Mouse (Mus musculus) limb, embryonic 12.5 days (tissue): ENCODE measurements around the gene Slc22a1. TPM values are rescaled to one million over a fixed set of nuclear protein-coding genes. Genes with fewer than 3 reads are reported as not detected.

Experiments used
- ATAC-seq: fragments of 200-750 bp; cut with Nextera tagmentation; 2 replicates; pipeline ENCODE4 v1.8.0; 2017; ENCODE audit warnings: low read depth, moderate TSS enrichment; ENCODE audit not compliant: insufficient number of reproducible peaks, insufficient read depth, low FRiP score, low TSS enrichment
- H3K27ac ChIP-seq: fragments of 300-500 bp; sonication (generic); 2 replicates; pipeline ENCODE4 v1.5.1; 2016; ENCODE audit warnings: mild to moderate bottlenecking, moderate library complexity
- H3K27me3 ChIP-seq: fragments of 300-500 bp; sonication (generic); 2 replicates; pipeline ENCODE4 v1.6.1; 2016; ENCODE audit warnings: mild to moderate bottlenecking, moderate library complexity
- H3K36me3 ChIP-seq: fragments of 300-500 bp; sonication (generic); 2 replicates; pipeline ENCODE4 v1.6.1; 2016; ENCODE audit warnings: mild to moderate bottlenecking, moderate library complexity
- H3K4me1 ChIP-seq: fragments of 300-500 bp; sonication (generic); replicated peaks from 2 replicates; pipeline ENCODE4 v1.6.1; 2016
- H3K4me2 ChIP-seq: fragments of 300-500 bp; sonication (generic); 2 replicates; pipeline ENCODE4 v1.6.1; 2016; ENCODE audit warnings: mild to moderate bottlenecking, moderate library complexity
- H3K4me3 ChIP-seq: fragments of 300-500 bp; sonication (generic); replicated peaks from 2 replicates; pipeline ENCODE4 v1.5.1; 2016; ENCODE audit warnings: mild to moderate bottlenecking
- H3K9ac ChIP-seq: fragments of 300-500 bp; sonication (generic); replicated peaks from 2 replicates; pipeline ENCODE4 v1.6.1; 2016; ENCODE audit warnings: mild to moderate bottlenecking, moderate library complexity
- H3K9me3 ChIP-seq: fragments of 300-500 bp; sonication (generic); 2 replicates; pipeline ENCODE4 v1.6.1; 2016; ENCODE audit warnings: mild to moderate bottlenecking, moderate library complexity
- WGBS: fragments of 180-500 bp; shearing (Covaris S2); methylation state at CpG from one replicate; pipeline ENCODE4 v1.1.7; 2016; 5-methylcytosine and 5-hydroxymethylcytosine counted together
- polyA plus RNA-seq: library from polyadenylated mRNA; unstranded; fragments of >200 nt; fragmentation: Nextera tagmentation; extraction: Ambion mirVana; gene quantifications from 2 replicates; pipeline ENCODE4 v1.2.1, GENCODE M21; 2016

The Slc22a1 gene
- polyA plus RNA-seq, 1 experiment from 2014 or later, result not detected

- H3K4me1 ChIP-seq, result peaks cover 11% of the 10 kb centered on the region; the same call in 1 of the 2 replicates
- 0 out of 2 replicates have a peak overlapping the region, but pooled peaks have one; percentile 7 for H3K27ac ChIP-seq
- H3K9me3 ChIP-seq, result no peaks in the 10 kb centered on the region
- no peaks in the 10 kb centered on the region for H3K27me3 ChIP-seq
- H3K9ac ChIP-seq, result no peak overlapping the region
- H3K4me3 ChIP-seq, result no peak overlapping the region
- no peak for ATAC-seq
- peaks cover 96% of the 10 kb centered on the region for H3K36me3 ChIP-seq
- H3K4me2 ChIP-seq, result no peak overlapping the region
Measured at GRCm38 (mm10) chr17:12712191-12712590, 36.6 kb upstream of the Slc22a1 start.

DNA sequence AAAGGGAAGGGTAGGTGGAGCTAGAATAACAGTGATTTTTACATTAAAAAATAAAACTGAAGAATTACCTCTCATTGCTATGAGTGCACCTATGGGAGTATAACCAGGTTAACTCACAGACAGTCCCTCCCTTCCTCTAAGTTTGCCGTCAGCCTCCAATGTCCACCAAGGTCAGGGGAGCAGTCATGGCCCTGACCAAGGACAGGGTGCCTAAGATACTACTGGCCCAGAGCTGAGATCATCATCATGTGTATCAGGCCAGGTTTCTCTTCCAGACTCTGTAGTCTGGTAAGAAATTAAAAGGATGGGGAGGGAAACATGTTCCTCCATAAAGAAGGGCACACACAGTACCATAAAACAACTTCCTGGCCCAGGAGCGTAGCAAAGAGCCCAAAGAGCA is 35.3 kb upstream of the Slc22a1 start:
- Histone ChIP-seq H3K36me3 (peaks cover 96% of the 10 kb centered on the region), H3K4me2 (no peak overlapping the region)

DNA sequence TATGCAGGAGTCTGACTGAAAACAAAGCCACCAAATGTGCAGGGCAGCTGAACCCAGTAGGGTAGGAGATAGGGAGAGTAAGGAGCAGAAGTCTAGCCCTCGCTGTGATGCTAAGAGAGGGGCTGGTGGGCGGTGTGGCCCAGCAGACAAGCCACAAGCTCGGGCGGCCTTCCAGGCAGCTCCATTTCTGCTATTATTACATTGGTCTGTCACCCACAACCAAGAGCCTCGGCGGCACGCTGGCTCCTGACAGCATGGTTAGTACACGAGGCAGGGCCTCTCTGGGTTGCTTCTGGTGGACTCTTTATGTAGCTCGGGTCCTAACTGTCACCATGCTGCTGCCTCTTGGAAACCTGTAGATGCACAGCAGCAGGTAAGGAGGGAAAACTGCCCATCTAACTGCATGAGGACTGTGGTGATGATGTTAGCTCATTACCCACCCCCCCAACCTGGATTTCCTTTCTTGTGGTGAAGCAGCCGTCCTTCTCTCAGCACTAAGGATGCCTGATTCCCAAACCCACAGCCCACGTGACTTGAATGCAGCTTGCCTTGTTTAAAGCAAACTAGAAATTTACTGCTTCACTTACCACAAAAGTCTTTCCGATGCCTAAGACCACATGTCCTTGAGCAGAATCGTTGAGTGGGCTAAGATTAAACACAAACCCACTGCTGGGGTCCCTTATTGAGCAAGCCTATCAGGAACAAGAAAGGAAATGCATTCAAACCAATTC is 34.6 kb upstream of the Slc22a1 start:
- Histone ChIP-seq H3K4me2 (no peak overlapping the region), H3K27me3 (no peaks in the 10 kb centered on the region), H3K4me1 (peaks cover 20% of the 10 kb centered on the region; the same call in 1 of the 2 replicates), H3K27ac (peak overlapping the region; percentile 42; the same call in 1 of the 2 replicates), H3K4me3 (no peak overlapping the region), H3K36me3 (peaks cover 95% of the 10 kb centered on the region), H3K9ac (no peak overlapping the region), H3K9me3 (no peaks in the 10 kb centered on the region)
- ATAC-seq, result no peak
- WGBS, result 75% methylated on average over 13 of the region's 13 CpGs

More for the DNA sequence above, 35.3 kb upstream of the Slc22a1 start:
- WGBS, result 73% methylated on average over 2 of the region's 2 CpGs
- Histone ChIP-seq H3K27ac (no peak overlapping the region), H3K27me3 (no peaks in the 10 kb centered on the region), H3K4me3 (no peak overlapping the region), H3K9ac (no peak overlapping the region), H3K4me1 (peaks cover 16% of the 10 kb centered on the region; the same call in 1 of the 2 replicates), H3K9me3 (no peaks in the 10 kb centered on the region)
- no peak for ATAC-seq

DNA sequence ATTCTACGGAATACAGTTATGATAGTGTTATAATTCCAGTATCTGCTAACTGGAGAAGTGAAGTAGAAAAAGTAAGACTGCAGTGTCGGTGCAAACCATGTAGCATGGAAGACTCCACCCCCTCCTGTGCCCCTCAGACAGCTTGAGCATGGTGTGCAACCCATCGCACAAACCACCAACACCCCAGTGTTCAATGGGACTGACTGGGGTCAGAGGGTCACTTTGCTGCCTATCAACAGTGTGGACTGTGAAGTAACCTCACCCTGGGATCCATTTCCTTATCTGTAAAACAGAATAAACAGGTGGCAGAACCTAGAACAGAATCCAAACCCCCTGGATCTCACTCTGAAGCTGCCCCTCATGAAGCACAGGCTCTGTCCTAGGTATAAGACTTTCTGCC is 32.8 kb upstream of the Slc22a1 start:
- Histone ChIP-seq H3K36me3 (peaks cover 93% of the 10 kb centered on the region), H3K4me1 (peaks cover 20% of the 10 kb centered on the region; the same call in 1 of the 2 replicates), H3K4me3 (no peak overlapping the region), H3K27ac (no peak overlapping the region), H3K27me3 (no peaks in the 10 kb centered on the region), H3K9me3 (no peaks in the 10 kb centered on the region), H3K4me2 (no peak overlapping the region), H3K9ac (no peak overlapping the region)
- ATAC-seq, result no peak
- 95% methylated on average over 3 of the region's 3 CpGs for WGBS

- 0 out of 2 replicates have a peak, but pooled peaks cover 16% of the 10 kb centered on the region for H3K4me1 ChIP-seq
- WGBS, result 88% methylated on average over 10 of the region's 10 CpGs
Measured at GRCm38 (mm10) chr17:12706590-12707049, 31.0 kb upstream of the Slc22a1 start.

GRCm38 (mm10) chr17:12702901-12703300 is 27.3 kb upstream of the Slc22a1 start:
- WGBS, result 90% methylated on average over 5 of the region's 5 CpGs
- peaks cover 97% of the 10 kb centered on the region for H3K36me3 ChIP-seq
- H3K27me3 ChIP-seq, result no peaks in the 10 kb centered on the region

More at GRCm38 (mm10) chr17:12706590-12707049, 31.0 kb upstream of the Slc22a1 start:
- H3K36me3 ChIP-seq, result peaks cover 93% of the 10 kb centered on the region
- no peak overlapping the region for H3K4me2 ChIP-seq
- no peak for ATAC-seq
- H3K27me3 ChIP-seq, result no peaks in the 10 kb centered on the region
- no peak overlapping the region for H3K9ac ChIP-seq
- H3K4me3 ChIP-seq, result no peak overlapping the region
- no peaks in the 10 kb centered on the region for H3K9me3 ChIP-seq
- no peak overlapping the region for H3K27ac ChIP-seq

GRCm38 (mm10) chr17:12700373-12700772 is 24.7 kb upstream of the Slc22a1 start:
- no peak for ATAC-seq
- WGBS, result 94% methylated on average over 6 of the region's 6 CpGs
- peaks cover 96% of the 10 kb centered on the region for H3K36me3 ChIP-seq
- no peaks in the 10 kb centered on the region for H3K27me3 ChIP-seq
- H3K27ac ChIP-seq, result no peak overlapping the region
- no peaks in the 10 kb centered on the region for H3K9me3 ChIP-seq
- no peaks in the 10 kb centered on the region for H3K4me1 ChIP-seq
- no peak overlapping the region for H3K4me2 ChIP-seq
- H3K4me3 ChIP-seq, result no peak overlapping the region
- no peak overlapping the region for H3K9ac ChIP-seq

More at GRCm38 (mm10) chr17:12702901-12703300, 27.3 kb upstream of the Slc22a1 start:
- Histone ChIP-seq H3K9ac (no peak overlapping the region), H3K4me3 (no peak overlapping the region), H3K27ac (no peak overlapping the region), H3K4me2 (no peak overlapping the region), H3K9me3 (no peaks in the 10 kb centered on the region), H3K4me1 (0 out of 2 replicates have a peak, but pooled peaks cover 9% of the 10 kb centered on the region)
- ATAC-seq, result no peak

DNA sequence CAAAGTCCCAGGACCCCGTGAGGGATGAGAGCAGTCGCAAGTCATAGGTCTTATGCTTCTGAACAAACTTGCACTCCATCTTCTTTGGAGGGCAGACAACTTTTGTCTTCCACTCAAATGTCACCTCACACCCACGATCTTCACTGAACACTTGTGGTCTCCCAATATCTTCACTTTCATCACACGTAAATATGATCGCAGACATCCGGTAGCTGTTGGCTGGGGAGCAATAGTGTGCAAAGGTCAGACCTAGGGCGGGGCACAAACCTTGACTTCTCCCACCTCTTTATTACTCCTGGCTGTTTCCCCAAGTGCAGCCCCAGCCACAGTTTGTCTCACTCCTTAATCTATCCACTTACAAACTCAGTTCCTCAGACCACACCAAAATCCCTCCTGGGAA is 16.3 kb upstream of the Slc22a1 start:
- Histone ChIP-seq H3K9ac (no peak overlapping the region), H3K36me3 (peaks cover 97% of the 10 kb centered on the region), H3K4me3 (no peak overlapping the region), H3K4me1 (no peaks in the 10 kb centered on the region), H3K27me3 (no peaks in the 10 kb centered on the region), H3K4me2 (no peak overlapping the region), H3K27ac (no peak overlapping the region), H3K9me3 (no peaks in the 10 kb centered on the region)
- 91% methylated on average over 7 of the region's 7 CpGs for WGBS
- ATAC-seq, result no peak

GRCm38 (mm10) chr17:12689537-12689936 is 13.9 kb upstream of the Slc22a1 start:
- Histone ChIP-seq H3K27me3 (no peaks in the 10 kb centered on the region), H3K27ac (no peak overlapping the region), H3K9me3 (no peaks in the 10 kb centered on the region), H3K4me2 (no peak overlapping the region), H3K9ac (no peak overlapping the region), H3K36me3 (peaks cover 100% of the 10 kb centered on the region), H3K4me3 (no peak overlapping the region), H3K4me1 (no peaks in the 10 kb centered on the region)
- no peak for ATAC-seq
- WGBS, result 78% methylated on average over 3 of the region's 3 CpGs

GRCm38 (mm10) chr17:12688427-12689110 is 12.9 kb upstream of the Slc22a1 start:
- ATAC-seq, result no peak
- Histone ChIP-seq H3K36me3 (peaks cover 100% of the 10 kb centered on the region), H3K4me3 (no peak overlapping the region), H3K4me1 (no peaks in the 10 kb centered on the region), H3K27me3 (no peaks in the 10 kb centered on the region), H3K4me2 (no peak overlapping the region), H3K9ac (no peak overlapping the region), H3K9me3 (no peaks in the 10 kb centered on the region), H3K27ac (no peak overlapping the region)
- 87% methylated on average over 20 of the region's 20 CpGs for WGBS

GRCm38 (mm10) chr17:12684928-12685624 is 9.4 kb upstream of the Slc22a1 start:
- Histone ChIP-seq H3K27ac (0 out of 2 replicates have a peak overlapping the region, but pooled peaks have one; percentile 13), H3K4me3 (no peak overlapping the region), H3K36me3 (peaks cover 91% of the 10 kb centered on the region), H3K4me2 (no peak overlapping the region), H3K9me3 (no peaks in the 10 kb centered on the region), H3K4me1 (no peaks in the 10 kb centered on the region), H3K9ac (no peak overlapping the region), H3K27me3 (no peaks in the 10 kb centered on the region)
- ATAC-seq, result no peak
- WGBS, result 92% methylated on average over 7 of the region's 7 CpGs
